Mouse (Mus musculus) layer of hippocampus, adult 9-11 months (tissue): Measurements from ENCODE around the gene Atf2.
"Not testable (repeated sequence)": the region's sequence is repeated elsewhere in the genome, so short reads cannot be mapped to it uniquely, and the experiment has no call there.

Source experiments
- DNase-seq: peaks from one replicate; pipeline ENCODE4 v3.0.0; 2022

The Atf2 gene

DNA sequence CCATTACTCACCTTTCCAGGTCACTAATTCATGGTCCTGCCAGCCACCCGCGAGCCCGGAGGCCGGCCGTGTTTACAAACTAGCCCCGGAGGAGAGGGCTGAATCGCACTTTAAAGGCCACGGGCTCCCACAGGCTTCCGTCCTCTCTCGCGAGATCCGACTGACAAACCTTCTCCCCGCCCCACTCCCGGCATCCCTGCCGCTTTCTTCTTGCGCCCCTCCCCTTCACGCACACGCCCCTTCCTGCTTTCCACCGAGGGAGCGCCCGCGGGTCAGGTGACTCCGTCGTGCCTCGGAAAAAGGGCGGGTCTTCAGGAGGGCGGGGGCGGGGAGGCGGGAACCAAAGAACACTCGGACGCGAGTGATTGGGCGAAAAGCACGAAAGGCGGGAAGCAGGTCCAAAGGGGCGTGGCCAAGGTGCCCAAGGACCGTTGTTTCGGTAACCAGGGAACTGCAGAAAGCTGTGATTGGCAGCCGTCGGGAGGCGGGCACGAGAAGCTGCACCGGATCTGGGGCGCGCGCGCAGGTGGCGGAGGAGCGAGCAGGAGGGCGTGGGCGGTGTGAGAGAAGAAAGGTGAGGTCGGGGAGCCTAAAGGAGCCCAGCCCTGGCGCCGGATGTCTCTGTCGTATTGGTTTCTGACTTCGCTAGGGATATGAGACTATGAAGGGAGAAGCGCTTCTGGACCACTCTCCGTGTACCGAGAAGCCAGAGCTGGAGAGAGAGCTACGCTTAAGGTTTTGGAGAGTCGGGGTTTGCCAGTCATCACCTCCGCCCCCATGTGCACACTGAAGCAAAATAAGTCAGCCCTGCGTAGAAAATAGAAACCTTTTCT, at the start of gene Atf2:
Gene Atf2 (minus strand): TSS at position 176 of the 833 bp plus-strand sequence.
- DNase-seq, result peak; percentile 99

DNA sequence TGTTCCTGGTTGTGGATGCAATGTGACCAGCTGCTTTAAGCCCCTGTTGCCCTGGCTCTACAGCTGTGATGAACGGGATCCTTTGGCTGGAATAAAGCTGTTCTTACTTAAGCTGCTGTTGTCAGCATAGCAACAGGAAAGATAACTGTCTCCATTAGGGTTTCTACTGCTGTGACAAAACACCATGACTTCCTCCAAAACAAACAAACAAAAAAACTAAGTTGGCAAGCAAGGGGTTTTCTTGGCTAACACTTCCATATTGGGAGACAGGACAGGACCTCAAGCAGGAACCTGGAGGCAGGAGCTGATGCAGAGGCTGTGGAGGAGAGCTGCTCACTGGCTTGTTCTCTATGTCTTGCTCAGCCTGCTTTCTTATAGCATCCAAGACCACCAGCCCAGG, 48.8 kb upstream of the Atf2 start:
- DNase-seq, result no peak

DNA sequence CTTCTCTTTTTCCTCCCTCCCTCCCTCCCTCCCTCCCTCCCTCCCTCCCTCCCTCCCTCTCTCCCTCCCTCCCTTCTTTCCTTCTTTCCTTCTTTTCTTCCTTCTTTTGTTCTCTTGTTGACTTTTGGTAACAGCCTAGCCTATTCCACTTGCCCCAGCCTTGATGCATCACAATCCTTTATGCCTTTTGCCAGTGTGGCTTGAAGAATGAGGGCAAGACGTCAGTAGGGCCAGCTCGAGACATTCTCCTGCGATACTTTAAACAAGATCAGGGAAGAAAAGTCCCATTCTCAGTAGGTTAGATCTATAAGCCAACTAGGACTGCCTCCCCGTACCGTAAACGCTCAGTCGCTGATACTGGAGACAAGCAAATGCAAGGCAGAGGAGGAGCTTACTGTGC, 48.0 kb upstream of the Atf2 start:
- DNase-seq, result no peak

- no peak for DNase-seq
Measured at GRCm38 (mm10) chr2:73938896-73939295, 46.5 kb upstream of the Atf2 start.

DNA sequence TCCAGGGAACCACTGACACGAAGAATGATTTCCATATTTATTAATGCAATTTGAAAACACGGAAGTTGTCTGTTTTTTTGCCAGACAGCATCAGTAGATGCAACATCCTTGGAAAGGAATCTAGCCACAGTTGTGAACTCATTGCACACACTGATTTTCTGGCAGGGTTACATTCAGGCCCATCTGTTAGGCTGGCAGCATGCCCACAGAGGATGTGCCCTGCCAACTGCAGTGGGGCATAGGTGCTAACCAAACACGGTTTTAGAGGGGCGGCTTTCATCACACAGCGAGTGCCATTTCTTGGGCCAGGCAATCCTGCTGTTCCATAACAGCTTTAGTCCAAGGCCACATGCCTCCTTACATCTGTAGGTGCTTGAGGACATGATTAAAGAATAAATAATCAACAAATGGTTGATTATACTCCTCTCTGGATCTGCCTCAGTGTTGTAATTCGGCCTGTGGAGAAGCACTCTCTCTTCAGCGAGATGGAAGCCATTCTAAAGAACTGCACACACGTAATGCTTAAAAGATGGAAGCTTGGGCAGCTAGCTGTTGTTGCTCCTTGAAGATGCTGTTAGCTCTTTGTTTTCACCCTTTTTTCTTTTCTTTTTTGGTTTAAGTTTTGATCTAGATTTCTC, 40.4 kb upstream of the Atf2 start:
- DNase-seq, result peak; percentile 32

DNA sequence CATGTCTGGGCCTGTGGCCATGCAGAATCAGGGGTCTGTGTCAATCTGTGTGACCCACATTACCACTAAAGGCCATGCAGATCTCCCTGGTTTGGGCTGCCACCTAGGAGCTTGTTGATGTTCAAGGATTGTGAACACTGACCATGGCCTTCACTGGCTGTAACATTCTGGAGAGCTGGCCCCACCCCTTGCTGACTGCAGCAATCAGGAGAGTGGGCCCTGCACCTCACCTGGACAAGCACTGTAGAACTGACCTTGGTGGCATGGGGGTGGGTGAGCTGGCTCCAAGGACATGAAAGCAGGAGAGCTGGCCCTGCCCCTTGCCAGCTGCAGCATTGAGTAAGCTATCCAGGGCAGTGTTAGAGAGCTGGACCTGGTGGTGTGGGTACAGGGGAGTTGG, 35.3 kb upstream of the Atf2 start:
- DNase-seq, result no peak

GRCm38 (mm10) chr2:73925539-73925938, 33.1 kb upstream of the Atf2 start:
- no peak for DNase-seq

DNA sequence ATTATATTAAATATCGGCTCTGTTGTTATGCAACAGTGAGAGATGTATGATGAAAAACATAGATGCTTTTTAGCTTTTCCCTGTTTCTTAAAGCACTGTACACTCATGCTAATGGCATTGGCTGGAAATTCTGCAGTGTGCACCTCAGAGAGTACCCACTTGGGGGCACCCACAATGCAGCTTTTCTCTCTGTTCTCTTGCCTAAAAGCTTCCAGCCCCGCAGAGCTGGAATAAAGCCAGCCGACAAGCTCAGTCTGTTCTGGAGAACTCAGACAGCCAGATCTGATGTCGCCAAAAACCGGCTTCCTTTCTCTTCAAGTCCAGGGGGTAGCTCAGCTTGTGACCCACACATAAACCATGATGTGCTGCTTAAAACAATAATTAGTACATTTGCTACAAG, 32.6 kb upstream of the Atf2 start:
- DNase-seq, result peak; percentile 87

- peak; percentile 69 for DNase-seq
Measured at GRCm38 (mm10) chr2:73919642-73920041, 27.2 kb upstream of the Atf2 start.

GRCm38 (mm10) chr2:73912264-73912663, 19.8 kb upstream of the Atf2 start:
- DNase-seq, result no peak

GRCm38 (mm10) chr2:73911175-73911700, 18.8 kb upstream of the Atf2 start, which contains the start of gene Atp5g3:
TSS of gene Atp5g3 (minus strand) at chr2:73911326.
- peak; percentile 92 for DNase-seq

GRCm38 (mm10) chr2:73910571-73911174, 18.2 kb upstream of the Atf2 start:
- peak; percentile 35 for DNase-seq

- no peak for DNase-seq
Measured at GRCm38 (mm10) chr2:73909116-73909515, 16.7 kb upstream of the Atf2 start.

DNA sequence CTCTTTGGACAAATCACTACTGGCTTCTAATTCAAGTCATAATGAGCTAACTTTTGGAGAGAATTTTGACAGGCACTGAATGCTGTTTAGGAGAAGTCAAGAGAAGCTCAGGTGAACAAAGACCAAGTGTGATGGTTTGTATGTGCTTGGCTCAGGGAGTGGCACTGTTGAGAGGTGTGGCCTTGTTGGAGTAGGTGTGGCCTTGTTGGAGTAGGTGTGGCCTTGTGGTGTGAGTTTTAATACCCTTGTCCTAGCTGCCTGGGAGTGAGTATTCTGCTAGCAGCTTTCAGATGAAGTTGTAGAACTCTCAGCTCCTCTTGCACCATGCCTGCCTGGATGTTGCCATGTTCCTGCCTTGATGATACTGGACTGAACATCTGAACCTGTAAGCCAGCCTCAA, 12.2 kb upstream of the Atf2 start:
- not testable (repeated sequence) for DNase-seq

- DNase-seq, result no peak
Measured at GRCm38 (mm10) chr2:73903536-73903935, 11.1 kb upstream of the Atf2 start.

GRCm38 (mm10) chr2:73902328-73902727, 9.9 kb upstream of the Atf2 start:
- DNase-seq, result not testable (repeated sequence)

- no peak for DNase-seq
Measured at GRCm38 (mm10) chr2:73901169-73901568, 8.7 kb upstream of the Atf2 start.

- no peak for DNase-seq
Measured at GRCm38 (mm10) chr2:73900364-73900763, 7.9 kb upstream of the Atf2 start.

DNA sequence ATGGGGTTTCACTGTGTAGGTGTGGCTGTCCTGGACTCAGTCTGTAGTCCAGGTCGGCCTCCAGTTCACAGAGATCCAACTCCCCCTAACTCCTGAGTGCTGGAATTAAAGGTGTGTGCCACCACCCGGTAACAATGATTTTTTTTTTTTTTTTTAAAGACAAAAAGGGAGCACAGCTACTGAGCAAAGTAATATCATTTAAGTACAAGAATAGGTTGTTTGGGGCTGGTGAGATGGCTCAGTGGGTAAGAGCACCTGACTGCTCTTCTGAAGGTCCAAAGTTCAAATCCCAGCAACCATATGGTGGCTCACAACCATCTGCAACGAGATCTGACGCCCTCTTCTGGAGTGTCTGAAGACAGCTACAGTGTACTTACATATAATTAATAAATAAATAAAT, 4.5 kb upstream of the Atf2 start:
- DNase-seq, result not testable (repeated sequence)

GRCm38 (mm10) chr2:73893473-73894270, 1.2 kb upstream of the Atf2 start:
- no peak for DNase-seq

DNA sequence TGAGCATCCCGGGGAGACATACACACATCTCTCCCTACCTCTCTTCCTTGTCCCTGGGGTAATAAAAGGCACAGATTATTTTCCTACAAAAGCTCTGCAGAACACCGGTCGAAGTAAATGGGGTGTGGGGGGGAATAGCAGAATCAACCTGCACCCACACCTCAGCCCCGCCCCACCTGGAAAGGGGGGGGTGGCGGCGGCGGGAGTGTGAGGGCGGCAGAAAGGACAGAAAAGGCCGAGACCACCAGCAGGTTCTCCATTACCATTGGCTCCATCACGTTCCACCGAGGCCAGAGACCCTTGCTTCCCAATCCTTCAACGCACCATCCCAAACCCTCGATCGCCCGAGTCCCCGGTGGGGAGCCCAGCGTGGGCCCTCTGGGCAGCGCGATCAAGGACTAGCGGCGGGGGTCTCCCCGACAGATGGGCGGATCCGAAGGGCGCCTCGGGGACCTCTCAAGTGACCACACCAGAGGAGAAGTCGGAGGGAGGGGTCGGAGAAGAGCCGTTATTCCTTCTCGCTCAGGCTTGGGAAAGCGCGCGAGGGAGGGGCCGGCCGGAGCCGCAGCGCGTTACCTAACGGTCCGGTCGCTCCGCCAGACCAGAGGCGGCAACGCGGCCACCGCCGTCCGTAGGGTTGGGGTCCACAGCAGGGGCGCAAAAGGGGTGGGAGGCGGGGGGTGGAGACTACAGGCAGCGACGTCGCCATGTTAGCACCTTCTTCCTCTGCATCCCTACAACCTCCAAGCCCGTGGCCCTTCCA, 557 bp downstream of the Atf2 start:
- DNase-seq, result peak; percentile 17

- DNase-seq, result no peak
Measured at GRCm38 (mm10) chr2:73885997-73886396, 6.4 kb downstream of the Atf2 start.
